Mouse (Mus musculus): ENCODE results near the gene Slc38a10. TPM values are rescaled to one million over a fixed set of nuclear protein-coding genes. Genes with fewer than 3 reads are reported as not detected.

Gene Slc38a10
- polyA plus RNA-seq, 1 experiment from 2014 or later, result 110 TPM

- H3K4me3 ChIP-seq, result peak overlapping the region; percentile 89
- no peaks in the 10 kb centered on the region for H3K9me3 ChIP-seq
- H3K36me3 ChIP-seq, result no peaks in the 10 kb centered on the region
- H3K4me2 ChIP-seq, result peak overlapping the region; percentile 98
- H3K4me1 ChIP-seq (replicated peaks), result peaks cover 68% of the 10 kb centered on the region
- peak overlapping the region; percentile 99 for H3K9ac ChIP-seq
- H3K27ac ChIP-seq, result peak overlapping the region; percentile 99
- H3K27me3 ChIP-seq, result no peaks in the 10 kb centered on the region
- 4% methylated on average over 18 of the region's 18 CpGs for WGBS
- no peak for ATAC-seq (ENCODE audit: low FRiP score)
Measured at GRCm38 (mm10) chr11:120186145-120186740, 35.1 kb upstream of the Slc38a10 start.

- H3K4me3 ChIP-seq, result peak overlapping the region; percentile 89
- peaks cover 61% of the 10 kb centered on the region for H3K4me1 ChIP-seq (replicated peaks)
- peak overlapping the region; percentile 99 for H3K27ac ChIP-seq
- no peaks in the 10 kb centered on the region for H3K36me3 ChIP-seq
- no peaks in the 10 kb centered on the region for H3K9me3 ChIP-seq
- WGBS, result under 1% methylated on average over 54 of the region's 54 CpGs
- ATAC-seq (ENCODE audit: low FRiP score), result no peak
- no peaks in the 10 kb centered on the region for H3K27me3 ChIP-seq
- H3K9ac ChIP-seq, result peak overlapping the region; percentile 99
- peak overlapping the region; percentile 98 for H3K4me2 ChIP-seq
Measured at GRCm38 (mm10) chr11:120185316-120186141, 34.4 kb upstream of the Slc38a10 start.

GRCm38 (mm10) chr11:120184371-120185315, 33.5 kb upstream of the Slc38a10 start:
- Histone ChIP-seq H3K4me1 (replicated peaks) (peaks cover 56% of the 10 kb centered on the region), H3K27ac (peak overlapping the region; percentile 99), H3K36me3 (no peaks in the 10 kb centered on the region), H3K4me3 (peak overlapping the region; percentile 89), H3K9ac (peak overlapping the region; percentile 99), H3K27me3 (no peaks in the 10 kb centered on the region), H3K9me3 (no peaks in the 10 kb centered on the region), H3K4me2 (peak overlapping the region; percentile 98)
- WGBS, result 2% methylated on average over 16 of the region's 16 CpGs
- ATAC-seq (ENCODE audit: low FRiP score), result peak; percentile 29

GRCm38 (mm10) chr11:120183708-120184107, 32.6 kb upstream of the Slc38a10 start:
- no peak for ATAC-seq (ENCODE audit: low FRiP score)
- Histone ChIP-seq H3K9ac (peak overlapping the region; percentile 99), H3K4me2 (peak overlapping the region; percentile 98), H3K27ac (peak overlapping the region; percentile 99), H3K4me1 (replicated peaks) (peaks cover 56% of the 10 kb centered on the region), H3K4me3 (peak overlapping the region; percentile 89; the same call in 1 of the 2 replicates), H3K27me3 (no peaks in the 10 kb centered on the region), H3K36me3 (no peaks in the 10 kb centered on the region), H3K9me3 (no peaks in the 10 kb centered on the region)
- WGBS, result 15% methylated on average over 11 of the region's 11 CpGs

GRCm38 (mm10) chr11:120183180-120183579, 32.0 kb upstream of the Slc38a10 start:
- Histone ChIP-seq H3K4me3 (no peak overlapping the region), H3K27me3 (no peaks in the 10 kb centered on the region), H3K36me3 (no peaks in the 10 kb centered on the region), H3K27ac (peak overlapping the region; percentile 99; the same call in 1 of the 2 replicates), H3K9me3 (no peaks in the 10 kb centered on the region), H3K4me1 (replicated peaks) (peaks cover 56% of the 10 kb centered on the region), H3K9ac (peak overlapping the region; percentile 99; the same call in 1 of the 2 replicates), H3K4me2 (peak overlapping the region; percentile 98)
- ATAC-seq (ENCODE audit: low FRiP score), result no peak
- 0% methylated on average over 1 of the region's 1 CpGs for WGBS

- 17% methylated on average over 3 of the region's 3 CpGs for WGBS
- H3K4me1 ChIP-seq (replicated peaks), result peaks cover 56% of the 10 kb centered on the region
- H3K4me3 ChIP-seq, result no peak overlapping the region
- H3K27me3 ChIP-seq, result no peaks in the 10 kb centered on the region
- no peak overlapping the region for H3K9ac ChIP-seq
- ATAC-seq (ENCODE audit: low FRiP score), result no peak
- H3K4me2 ChIP-seq, result no peak overlapping the region
- no peaks in the 10 kb centered on the region for H3K36me3 ChIP-seq
- peak overlapping the region; percentile 49 for H3K27ac ChIP-seq
- H3K9me3 ChIP-seq, result no peaks in the 10 kb centered on the region
Measured at GRCm38 (mm10) chr11:120182396-120183030, 31.4 kb upstream of the Slc38a10 start.

- WGBS, result 70% methylated on average over 3 of the region's 3 CpGs
- no peak for ATAC-seq (ENCODE audit: low FRiP score)
- H3K4me1 ChIP-seq (replicated peaks), result peaks cover 50% of the 10 kb centered on the region
Measured at GRCm38 (mm10) chr11:120181379-120181778, 30.2 kb upstream of the Slc38a10 start.

GRCm38 (mm10) chr11:120179374-120179773, 28.2 kb upstream of the Slc38a10 start:
- H3K4me2 ChIP-seq, result no peak overlapping the region
- no peaks in the 10 kb centered on the region for H3K9me3 ChIP-seq
- H3K4me3 ChIP-seq, result no peak overlapping the region
- H3K27ac ChIP-seq, result no peak overlapping the region
- no peak for ATAC-seq (ENCODE audit: low FRiP score)
- WGBS, result 67% methylated on average over 4 of the region's 4 CpGs
- H3K4me1 ChIP-seq (replicated peaks), result peaks cover 30% of the 10 kb centered on the region
- no peaks in the 10 kb centered on the region for H3K27me3 ChIP-seq
- H3K9ac ChIP-seq, result no peak overlapping the region
- no peaks in the 10 kb centered on the region for H3K36me3 ChIP-seq

More at GRCm38 (mm10) chr11:120181379-120181778, 30.2 kb upstream of the Slc38a10 start:
- Histone ChIP-seq H3K27ac (no peak overlapping the region), H3K4me3 (no peak overlapping the region), H3K36me3 (no peaks in the 10 kb centered on the region), H3K9me3 (no peaks in the 10 kb centered on the region), H3K27me3 (no peaks in the 10 kb centered on the region), H3K9ac (no peak overlapping the region), H3K4me2 (no peak overlapping the region)

GRCm38 (mm10) chr11:120175948-120176347, 24.8 kb upstream of the Slc38a10 start:
- no peaks in the 10 kb centered on the region for H3K36me3 ChIP-seq
- H3K4me3 ChIP-seq, result no peak overlapping the region
- no peaks in the 10 kb centered on the region for H3K4me1 ChIP-seq (replicated peaks)
- no peak overlapping the region for H3K4me2 ChIP-seq
- 77% methylated on average over 4 of the region's 4 CpGs for WGBS
- ATAC-seq (ENCODE audit: low FRiP score), result no peak
- H3K27me3 ChIP-seq, result no peaks in the 10 kb centered on the region
- no peak overlapping the region; the same call in 1 of the 2 replicates for H3K9ac ChIP-seq
- H3K27ac ChIP-seq, result no peak overlapping the region
- no peaks in the 10 kb centered on the region for H3K9me3 ChIP-seq

GRCm38 (mm10) chr11:120173213-120173612, 22.1 kb upstream of the Slc38a10 start:
- Histone ChIP-seq H3K27ac (no peak overlapping the region), H3K9me3 (no peaks in the 10 kb centered on the region), H3K36me3 (no peaks in the 10 kb centered on the region), H3K27me3 (no peaks in the 10 kb centered on the region), H3K4me2 (no peak overlapping the region), H3K4me3 (no peak overlapping the region), H3K9ac (no peak overlapping the region), H3K4me1 (replicated peaks) (peaks cover 15% of the 10 kb centered on the region)
- ATAC-seq (ENCODE audit: low FRiP score), result no peak
- 79% methylated on average over 14 of the region's 14 CpGs for WGBS

GRCm38 (mm10) chr11:120171168-120171567, 20.0 kb upstream of the Slc38a10 start:
- Histone ChIP-seq H3K4me2 (no peak overlapping the region), H3K27me3 (no peaks in the 10 kb centered on the region), H3K27ac (no peak overlapping the region), H3K36me3 (no peaks in the 10 kb centered on the region), H3K4me1 (replicated peaks) (peaks cover 22% of the 10 kb centered on the region), H3K4me3 (no peak overlapping the region), H3K9ac (0 out of 2 replicates have a peak overlapping the region, but pooled peaks have one; percentile 19), H3K9me3 (no peaks in the 10 kb centered on the region)
- WGBS, result 43% methylated on average over 8 of the region's 8 CpGs
- no peak for ATAC-seq (ENCODE audit: low FRiP score)
